Mouse (Mus musculus): ENCODE results near the gene Jagn1. TPM values are rescaled to one million over a fixed set of nuclear protein-coding genes. Genes with fewer than 3 reads are reported as not detected.

The Jagn1 gene
- total RNA-seq, 1 experiment from 2014 or later, result 6.2 TPM

Other genes with a start within 250 kb of the Jagn1 start
- gene Lhfpl4, start 247.2 kb upstream of the Jagn1 start, total RNA-seq (2017), result 0.37 TPM in 1 of 2 replicates, not detected in the other
- gene Mtmr14, start 204.7 kb upstream of the Jagn1 start, total RNA-seq (2017), result 53.1 and 63.1 TPM in 2 replicates
- 1.2 and 1.6 TPM in 2 replicates for gene Cpne9, start 160.3 kb upstream of the Jagn1 start, total RNA-seq (2017)
- gene Brpf1, start 135.4 kb upstream of the Jagn1 start, total RNA-seq (2017), result 62.6 and 63.0 TPM in 2 replicates
- 6.0 and 9.5 TPM in 2 replicates for gene Ogg1, start 115.6 kb upstream of the Jagn1 start, total RNA-seq (2017)
- 24.4 and 25.4 TPM in 2 replicates for gene Camk1, start 98.6 kb upstream of the Jagn1 start, total RNA-seq (2017)
- gene Tada3, start 64.7 kb upstream of the Jagn1 start, total RNA-seq (2017), result 27.2 and 31.6 TPM in 2 replicates
- 169 and 173 TPM in 2 replicates for gene Arpc4, start 64.5 kb upstream of the Jagn1 start, total RNA-seq (2017)
- gene Ttll3, start 53.3 kb upstream of the Jagn1 start, total RNA-seq (2017), result 29.3 and 38.9 TPM in 2 replicates
- 5.1 and 7.6 TPM in 2 replicates for gene Rpusd3, start 23.2 kb upstream of the Jagn1 start, total RNA-seq (2017)
- gene Cidec, start 6.8 kb upstream of the Jagn1 start, total RNA-seq (2017), result not detected in 2 replicates
- gene Il17re, start 15.9 kb downstream of the Jagn1 start, total RNA-seq (2017), result 0.12 and 0.25 TPM in 2 replicates
- not detected in 2 replicates for gene Il17rc, start 28.9 kb downstream of the Jagn1 start, total RNA-seq (2017)
- 8.5 and 9.8 TPM in 2 replicates for gene Creld1, start 40.7 kb downstream of the Jagn1 start, total RNA-seq (2017)
- gene Prrt3, start 59.4 kb downstream of the Jagn1 start, total RNA-seq (2017), result 0.12 TPM in 1 of 2 replicates, not detected in the other
- 27.6 and 38.4 TPM in 2 replicates for gene Emc3, start 89.1 kb downstream of the Jagn1 start, total RNA-seq (2017)
- 0.86 and 1.4 TPM in 2 replicates for gene Fancd2, start 89.1 kb downstream of the Jagn1 start, total RNA-seq (2017)
- not detected in 2 replicates for gene Fancd2os, start 158.1 kb downstream of the Jagn1 start, total RNA-seq (2017)
- 94.3 and 105 TPM in 2 replicates for gene Brk1, start 162.2 kb downstream of the Jagn1 start, total RNA-seq (2017)
- 14.9 and 17.6 TPM in 2 replicates for gene Vhl, start 181.4 kb downstream of the Jagn1 start, total RNA-seq (2017)
- gene Irak2, start 195.9 kb downstream of the Jagn1 start, total RNA-seq (2017), result 151 and 160 TPM in 2 replicates

Data from neutrophil, adult 5-6 weeks (primary cell).